ENCODE assay signal across 17 mouse cellular contexts in the genomic region with DNA sequence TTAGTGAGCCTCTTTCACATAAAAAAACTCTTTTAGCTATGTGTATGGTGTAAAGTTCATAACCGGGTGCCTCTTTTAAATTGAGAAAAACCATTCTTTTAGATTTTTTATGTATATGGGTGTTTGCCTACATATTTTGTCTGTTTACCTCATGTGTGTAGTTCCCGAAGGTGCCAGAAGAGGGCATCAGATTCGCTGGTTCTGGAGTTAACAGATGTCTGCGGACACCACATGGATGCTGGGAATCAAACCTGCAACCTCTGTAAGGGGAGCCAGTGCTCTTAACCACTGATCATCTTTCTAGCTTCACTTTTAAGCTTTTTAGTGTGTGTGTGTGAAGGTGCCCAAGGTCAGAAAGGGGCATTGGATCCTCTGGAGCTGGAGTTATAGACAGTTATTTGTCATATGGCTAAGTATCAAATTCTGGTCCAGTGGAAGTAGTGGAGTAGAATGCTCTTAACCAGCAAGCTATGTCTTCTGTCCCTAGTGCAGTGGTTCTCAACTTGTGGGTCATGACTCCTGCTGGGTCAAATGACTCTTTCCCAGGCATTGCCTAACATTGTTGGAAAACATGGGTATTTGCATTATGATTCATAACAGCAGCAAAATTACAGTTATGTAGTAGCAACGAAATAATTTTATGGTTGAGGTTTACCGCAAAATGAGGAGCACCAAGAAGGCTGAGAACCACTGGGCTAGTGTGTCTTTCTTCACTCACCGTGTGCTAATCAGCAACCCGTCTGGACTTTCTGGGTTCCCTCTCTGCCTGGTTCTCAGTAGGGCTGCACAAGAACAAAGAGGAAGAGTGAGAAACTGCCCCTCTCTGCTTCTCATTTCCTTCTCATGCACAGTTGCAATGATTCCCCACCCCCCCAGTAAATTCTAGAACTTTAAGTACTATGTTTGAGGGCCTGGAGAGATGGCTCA. TPM values are rescaled to one million over a fixed set of nuclear protein-coding genes. Genes with fewer than 3 reads are reported as not detected.
DNase-seq lines count a peak whose midpoint lies in the region; ATAC-seq lines count a peak whose summit lies in the region.
"Had no signal": no experiment of that assay in that cellular context is flagged by ENCODE, and none has a peak within 500 bp of the region (broad histone marks: within the 10 kb centered on the region; RNA-seq: fewer than 3 reads in every experiment).

No protein-coding gene starts in this region.

- H3K27ac ChIP-seq in midbrain, embryonic 11.5 days (ENCODE audit: low read depth, low read length) = no peak overlapping the region
- H3K27ac ChIP-seq in midbrain, embryonic 13.5 days = no peak overlapping the region
- H3K27ac ChIP-seq: forebrain, embryonic 12.5 days; kidney, postnatal 0 days; midbrain, embryonic 12.5 days; neural tube, embryonic 12.5 days; stomach, embryonic 15.5 days had no signal

- no peak for ATAC-seq in CD4-positive, CD25-positive, alpha-beta regulatory T cell, adult 4 months
- ATAC-seq in midbrain, embryonic 11.5 days (ENCODE audit: low FRiP score) = no peak
- ATAC-seq in midbrain, embryonic 13.5 days = no peak
- peak; percentile 52 for ATAC-seq in monocyte, adult 5-6 weeks (replicated peaks; ENCODE audit: insufficient number of reproducible peaks, low FRiP score, low TSS enrichment, poor library complexity, severe bottlenecking)

- no peak overlapping the region for H3K4me2 ChIP-seq in midbrain, embryonic 11.5 days
- H3K4me2 ChIP-seq in midbrain, embryonic 13.5 days (replicated peaks) = no peak overlapping the region
- H3K4me2 ChIP-seq: forebrain, embryonic 12.5 days; heart, embryonic 11.5 days; midbrain, embryonic 12.5 days; neural tube, embryonic 12.5 days; stomach, embryonic 15.5 days had no signal

- intact Hi-C loops in left cerebral cortex, postnatal 4 days (cut with DNase I) = no loop called here

- H3K27me3 ChIP-seq in midbrain, embryonic 11.5 days (ENCODE audit: control insufficient read depth, insufficient read depth, low read length) = no peaks in the 10 kb centered on the region
- no peaks in the 10 kb centered on the region for H3K27me3 ChIP-seq in midbrain, embryonic 13.5 days
- H3K27me3 ChIP-seq: forebrain, embryonic 12.5 days; midbrain, embryonic 12.5 days; neural tube, embryonic 12.5 days; stomach, embryonic 15.5 days had no signal

- no peak overlapping the region for H3K4me3 ChIP-seq in midbrain, embryonic 11.5 days (ENCODE audit: low read depth, low read length)
- no peak overlapping the region for H3K4me3 ChIP-seq in midbrain, embryonic 13.5 days (replicated peaks)
- H3K4me3 ChIP-seq: forebrain, embryonic 12.5 days; midbrain, embryonic 12.5 days; neural tube, embryonic 12.5 days; stomach, embryonic 15.5 days had no signal

- H3K9me3 ChIP-seq in midbrain, embryonic 11.5 days (ENCODE audit: control insufficient read depth, low read length) = no peaks in the 10 kb centered on the region
- no peaks in the 10 kb centered on the region for H3K9me3 ChIP-seq in midbrain, embryonic 13.5 days
- H3K9me3 ChIP-seq: forebrain, embryonic 12.5 days; midbrain, embryonic 12.5 days; neural tube, embryonic 12.5 days; stomach, embryonic 15.5 days had no signal

- 81% methylated on average over 8 of the region's 8 CpGs for WGBS in midbrain, embryonic 11.5 days
- 84% methylated on average over 8 of the region's 8 CpGs for WGBS in midbrain, embryonic 13.5 days

- H3K4me1 ChIP-seq in midbrain, embryonic 11.5 days (ENCODE audit: control insufficient read depth, insufficient read depth, low read length) = peaks cover 6% of the 10 kb centered on the region; the same call in 1 of the 2 replicates
- peaks cover 7% of the 10 kb centered on the region for H3K4me1 ChIP-seq in midbrain, embryonic 13.5 days (replicated peaks)
- H3K4me1 ChIP-seq: stomach, embryonic 15.5 days had no signal

- DNase-seq in CD4-positive, CD25-positive, alpha-beta regulatory T cell, adult 2 months (ENCODE audit: low read depth, low spot score) = peak; percentile 29
- peak; percentile 51 for DNase-seq in midbrain, embryonic 11.5 days (ENCODE audit: low spot score, missing footprints)
- peak; percentile 54 for DNase-seq in adipocyte (ENCODE audit: low spot score)
- no peak for DNase-seq in left cerebral cortex, postnatal 4 days
- no peak for DNase-seq in heart, adult 9 months (ENCODE audit: low spot score in 2 of 2)
- DNase-seq: adrenal gland, postnatal 25 days; heart, postnatal 4 days; layer of hippocampus, adult 9-11 months had no signal

- no peaks in the 10 kb centered on the region for H3K36me3 ChIP-seq in midbrain, embryonic 11.5 days (ENCODE audit: control insufficient read depth, insufficient read depth, low read length)
- no peaks in the 10 kb centered on the region for H3K36me3 ChIP-seq in midbrain, embryonic 13.5 days
- H3K36me3 ChIP-seq: forebrain, embryonic 12.5 days; midbrain, embryonic 12.5 days; neural tube, embryonic 12.5 days; stomach, embryonic 15.5 days had no signal

- no peak overlapping the region for H3K9ac ChIP-seq in midbrain, embryonic 11.5 days (ENCODE audit: low read length)
- no peak overlapping the region for H3K9ac ChIP-seq in midbrain, embryonic 13.5 days (replicated peaks)
- H3K9ac ChIP-seq: forebrain, embryonic 12.5 days; midbrain, embryonic 12.5 days; neural tube, embryonic 12.5 days; stomach, embryonic 15.5 days had no signal

RNA-seq across cellular contexts. Expression of a gene that starts 5.0 kb away (rescaled TPM):
- 100 to 1,000 TPM; 156 to 252 TPM for polyA plus RNA-seq in CD4-positive, CD25-positive, alpha-beta regulatory T cell, adult 4 months (2017; shearing (Covaris generic))
- polyA plus RNA-seq in midbrain, embryonic 11.5 days (2014; fragmentation: Nextera tagmentation; extraction: Ambion mirVana) = 83.5 and 91.6 TPM in 2 replicates
- polyA plus RNA-seq in midbrain, embryonic 13.5 days (2015; fragmentation: Nextera tagmentation; extraction: Ambion mirVana) = 97.1 and 118 TPM in 2 replicates
- total RNA-seq in monocyte, adult 5-6 weeks (2017) = 218 to 376 TPM (median 222 TPM) in 3 replicates
- 100 to 1,000 TPM; 168 to 170 TPM for total RNA-seq in left cerebral cortex, postnatal 4 days (2021)

RNA-seq across cellular contexts. Expression of a gene that starts 33.8 kb away (rescaled TPM):
- polyA plus RNA-seq in CD4-positive, CD25-positive, alpha-beta regulatory T cell, adult 4 months (2017; shearing (Covaris generic)) = 10 to 100 TPM in 1 of 2 experiments, 1 to 10 TPM in 1; 8.2 to 19.9 TPM
- polyA plus RNA-seq in midbrain, embryonic 11.5 days (2014; fragmentation: Nextera tagmentation; extraction: Ambion mirVana) = 63.2 and 63.4 TPM in 2 replicates
- polyA plus RNA-seq in midbrain, embryonic 13.5 days (2015; fragmentation: Nextera tagmentation; extraction: Ambion mirVana) = 54.1 and 58.2 TPM in 2 replicates
- 67.2 to 82.9 TPM (median 81.1 TPM) in 3 replicates for total RNA-seq in monocyte, adult 5-6 weeks (2017)
- total RNA-seq in left cerebral cortex, postnatal 4 days (2021) = 10 to 100 TPM; 40.2 to 40.9 TPM

Comparison
In these comparisons a context has a peak if more than half of its experiments do, and no peak if none do; other contexts are left out.
1. DNase-seq: peak in CD4-positive, CD25-positive, alpha-beta regulatory T cell, adult 2 months (single experiment), midbrain, embryonic 11.5 days (single experiment) and adipocyte (single experiment); none in left cerebral cortex, postnatal 4 days (single experiment) and heart, adult 9 months (0 of 2).